Mouse (Mus musculus) adrenal gland, adult (tissue): ENCODE data around the gene Scimp.

Source experiments
- DNase-seq, 2 experiments: peaks; one replicate each; pipeline ENCODE4 v3.0.0; 2022 to 2023; ENCODE audit warnings: low spot score in 1 of 2; ENCODE audit not compliant: inconsistent age in 2 of 2

The Scimp gene

DNA sequence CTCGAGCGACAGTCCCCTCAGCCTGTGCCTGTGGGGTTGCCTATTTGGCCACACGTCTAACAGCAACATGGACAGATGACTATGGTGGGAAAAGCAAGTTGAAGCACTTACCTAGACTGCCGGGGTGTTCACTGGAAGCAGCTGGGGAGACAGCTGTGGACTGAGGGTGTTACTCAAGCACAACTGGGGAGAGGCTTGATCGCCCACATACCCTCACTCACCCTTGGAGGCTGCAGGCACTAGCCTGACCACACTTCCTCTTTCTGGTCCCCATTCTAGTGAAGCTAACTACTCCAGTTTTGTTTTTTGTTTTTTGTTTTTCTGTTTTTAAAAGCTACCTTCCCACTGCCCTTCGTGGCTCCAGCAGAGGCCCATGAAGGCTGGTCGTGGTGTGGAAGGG is at the start of gene Scimp:
TSS of gene Scimp (minus strand) at position 222 of the 400 bp plus-strand sequence.
- peak in 1 of 2 experiments; percentile 38 for DNase-seq

- DNase-seq: no peak
These were observed 48.0 kb upstream of the Scimp start for GRCm38 (mm10) chr11:70860371-70860770.

- DNase-seq: peak in 1 of 2 experiments; percentile 75
These were observed 33.6 kb upstream of the Scimp start for GRCm38 (mm10) chr11:70846029-70846428.

DNA sequence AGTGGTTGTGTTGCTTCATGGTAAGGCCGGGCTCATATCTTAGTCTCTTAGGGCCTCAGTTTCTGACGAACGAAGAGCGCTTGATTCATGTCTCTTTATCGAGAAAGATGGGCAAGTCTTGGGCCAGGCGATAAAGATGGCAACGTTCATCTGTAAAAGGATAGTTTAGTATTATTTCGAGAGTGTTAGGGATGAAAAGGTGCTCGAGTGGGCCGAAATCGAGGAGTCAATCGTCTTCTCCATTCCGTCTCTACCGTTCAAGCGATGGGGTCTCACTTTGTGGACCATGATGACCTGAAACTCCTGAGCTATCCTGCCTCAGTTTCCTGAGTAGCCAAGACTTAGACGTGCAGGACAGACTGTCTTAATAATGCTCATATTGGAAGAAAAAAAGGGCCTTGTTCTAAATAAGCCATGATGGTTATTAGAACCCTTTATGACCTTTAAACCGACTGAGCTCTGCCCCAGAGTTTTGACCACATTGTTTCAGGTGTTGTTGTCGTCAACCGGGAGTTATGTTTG is 33.1 kb upstream of the Scimp start:
- no peak for DNase-seq

DNA sequence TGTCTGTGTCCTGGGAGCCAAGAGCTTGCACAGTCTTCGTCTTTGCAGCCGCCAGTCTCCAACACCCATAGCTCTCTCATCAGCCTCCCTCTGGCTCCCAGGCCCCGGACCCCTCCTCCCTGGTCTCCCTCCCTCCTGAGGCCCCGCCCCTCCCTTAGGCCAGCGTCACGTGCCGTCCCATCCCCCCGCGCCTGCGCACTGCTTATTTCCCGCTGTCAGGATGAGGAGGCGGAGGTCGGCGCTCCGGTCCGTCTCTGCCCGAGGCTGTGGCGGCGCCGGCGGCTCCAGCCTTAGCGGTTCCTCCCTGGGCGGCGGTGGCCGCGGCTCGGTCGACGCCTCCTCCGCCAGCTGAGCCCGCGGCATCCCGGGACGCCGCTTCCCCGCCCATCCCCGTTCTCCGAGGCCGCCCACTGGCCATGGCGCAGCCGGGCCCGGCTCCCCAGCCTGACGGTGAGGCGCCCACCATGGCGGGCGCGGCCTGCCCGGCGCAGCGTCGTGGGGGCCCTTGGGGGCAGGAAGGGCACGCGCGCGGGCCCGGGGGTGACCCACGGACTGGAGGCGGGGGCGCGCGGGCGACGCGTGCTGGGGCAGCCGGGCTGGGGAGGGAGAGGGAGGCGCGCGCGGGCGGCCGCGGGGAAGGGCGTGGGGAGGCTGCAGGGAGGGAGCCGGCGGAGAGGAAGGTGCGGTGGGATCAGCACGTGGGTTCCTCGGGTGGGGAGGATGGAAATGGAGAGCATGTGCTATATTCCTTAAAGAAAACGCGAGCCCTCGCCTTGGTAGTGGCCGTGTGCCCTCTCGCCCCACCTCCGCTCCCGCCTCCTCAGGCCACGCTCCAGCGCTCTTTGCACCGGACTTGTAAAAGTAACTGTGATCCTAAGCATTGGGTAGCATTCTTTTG is 32.4 kb upstream of the Scimp start, which contains the start of gene Rabep1:
TSS of gene Rabep1 (plus strand) at position 220 of the 898 bp plus-strand sequence.
- DNase-seq: peak; percentile 96 to 99

DNA sequence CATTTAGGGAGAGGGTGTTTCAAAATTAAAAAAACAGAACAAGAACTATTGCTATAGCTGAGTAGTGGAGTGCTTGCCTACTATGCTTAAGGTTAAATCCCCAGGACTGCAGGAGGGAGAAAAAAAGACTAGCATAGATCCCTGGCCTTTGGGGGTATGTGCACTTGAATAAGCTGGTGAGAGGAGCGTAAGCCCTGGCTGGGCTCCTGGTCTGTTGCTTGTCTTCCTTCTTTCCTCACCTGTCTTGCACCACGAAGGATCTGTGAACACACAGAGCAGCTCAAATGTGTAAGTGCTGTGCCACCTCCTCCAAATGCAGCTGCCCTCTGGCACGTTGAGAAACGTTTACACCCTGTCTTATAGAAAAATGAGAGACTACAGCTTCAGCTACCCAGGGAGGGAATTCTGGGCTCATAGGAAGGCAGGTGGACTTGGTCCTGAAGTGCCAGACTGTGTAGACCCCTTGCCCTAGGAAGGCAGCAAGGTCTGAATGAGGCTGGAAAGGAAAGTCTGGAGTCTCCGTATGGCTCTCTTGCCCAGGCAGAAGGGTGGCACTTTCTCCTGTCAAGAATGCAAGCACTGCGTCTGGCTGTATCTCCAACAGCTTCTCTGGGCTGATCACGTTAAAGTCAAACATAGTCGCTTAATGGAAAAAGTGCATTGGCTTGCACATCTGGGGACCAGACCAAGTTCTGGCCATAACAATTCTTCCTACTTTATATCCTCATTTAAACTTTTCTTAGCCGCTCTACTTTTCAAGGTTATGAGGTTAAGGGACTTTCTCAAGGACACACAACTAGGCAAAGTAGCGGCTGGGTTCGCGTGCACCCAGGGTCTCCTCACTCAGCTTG is 31.5 kb upstream of the Scimp start:
- peak in 1 of 2 experiments; percentile 52 for DNase-seq

DNA sequence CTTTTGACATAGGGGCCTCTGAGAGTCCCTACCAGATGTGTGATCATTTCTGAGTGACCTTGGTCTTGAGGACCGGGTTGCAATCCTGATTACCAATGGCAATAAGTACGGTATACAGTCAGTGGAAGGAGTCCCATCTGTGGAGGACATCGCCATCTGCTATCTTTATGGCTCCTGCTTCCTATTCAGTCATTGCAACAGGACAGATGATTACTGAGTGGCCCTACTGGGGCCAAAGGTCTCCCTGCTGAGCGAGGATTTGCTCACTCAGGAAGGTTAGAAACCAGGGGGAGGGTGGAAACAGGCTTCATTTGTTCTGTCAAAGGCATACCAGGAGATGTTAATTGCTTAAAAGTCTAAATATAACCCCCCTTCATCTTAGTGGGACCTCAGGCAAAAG is 30.6 kb upstream of the Scimp start:
- DNase-seq: no peak

DNA sequence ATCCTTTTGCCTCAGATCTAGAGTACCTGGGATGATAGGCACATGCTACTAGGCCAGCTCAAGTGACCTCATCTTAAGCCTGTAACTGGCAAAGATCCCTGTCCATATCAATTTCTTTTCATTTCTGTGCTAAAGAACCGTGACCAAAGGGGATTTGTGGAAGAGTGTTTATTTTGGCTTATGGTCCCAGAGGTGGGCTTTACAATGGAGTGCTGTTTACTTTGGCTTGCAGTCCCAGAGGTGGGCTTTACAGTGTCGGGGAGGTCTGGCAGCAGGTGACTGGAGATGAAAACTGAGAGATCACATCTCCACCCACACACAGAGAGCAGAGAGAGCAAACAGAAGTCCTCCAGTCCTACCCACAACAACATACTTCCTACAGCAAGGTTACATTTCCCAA is 26.2 kb upstream of the Scimp start:
- no peak for DNase-seq

DNA sequence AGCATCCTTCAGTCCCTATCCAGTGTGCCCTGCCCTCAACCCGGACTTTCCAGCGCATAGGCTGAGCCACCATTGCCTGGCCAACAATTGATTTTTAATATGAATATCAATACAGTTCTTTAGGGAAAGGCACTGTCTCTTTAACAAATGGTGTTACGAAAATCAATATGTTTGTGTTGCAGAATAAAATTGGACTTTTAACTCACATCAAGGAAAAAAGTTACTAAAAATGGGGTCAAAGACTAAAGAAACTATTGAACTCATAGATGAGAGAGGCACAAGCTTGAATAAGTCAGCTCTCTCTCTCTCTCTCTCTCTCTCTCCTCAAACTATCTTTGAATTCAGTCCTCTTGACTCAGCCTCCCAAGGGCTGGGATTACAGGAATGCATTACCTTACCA is 24.6 kb upstream of the Scimp start:
- no peak for DNase-seq

DNA sequence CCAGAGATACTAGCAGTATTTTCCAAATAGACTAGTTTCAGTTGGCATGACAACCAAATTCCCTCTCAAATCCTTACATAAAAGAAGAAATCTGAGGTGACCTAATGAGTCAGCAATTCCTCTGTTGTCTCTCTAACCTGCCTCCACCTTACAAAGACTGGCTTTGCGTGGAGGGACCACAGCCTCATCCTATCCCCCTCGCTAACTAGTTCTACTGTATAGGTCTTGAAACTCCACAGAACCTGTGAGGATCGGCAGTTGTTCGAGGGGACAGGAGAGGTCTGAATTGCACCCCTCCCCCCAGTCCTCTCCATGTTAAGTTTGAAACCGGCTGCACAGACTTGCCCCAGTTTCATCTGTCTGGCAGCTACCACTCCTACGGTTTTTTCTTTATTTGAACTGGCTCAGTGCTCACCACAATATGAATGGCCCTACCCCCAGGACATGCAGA is 23.0 kb upstream of the Scimp start:
- DNase-seq: peak in 1 of 2 experiments; percentile 68

DNA sequence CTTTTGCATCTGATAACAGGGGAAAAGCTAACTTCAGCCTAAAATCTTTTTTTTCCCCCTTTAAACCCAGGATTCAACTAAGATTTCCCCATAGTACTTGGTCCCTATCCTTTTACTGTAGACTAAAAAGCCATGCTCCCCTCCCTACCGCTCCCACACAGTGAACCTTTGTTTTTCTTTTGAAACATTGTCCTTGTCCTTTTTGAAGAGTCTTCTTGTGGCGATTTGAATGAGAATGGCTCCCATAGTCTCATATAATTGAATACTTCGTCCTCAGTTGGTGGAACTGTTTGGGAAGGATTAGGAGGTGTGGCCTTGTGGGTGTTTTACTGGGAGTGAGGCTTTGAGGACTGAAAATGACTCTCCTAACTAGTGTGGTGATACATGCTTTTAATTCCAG is 21.4 kb upstream of the Scimp start:
- no peak for DNase-seq

DNA sequence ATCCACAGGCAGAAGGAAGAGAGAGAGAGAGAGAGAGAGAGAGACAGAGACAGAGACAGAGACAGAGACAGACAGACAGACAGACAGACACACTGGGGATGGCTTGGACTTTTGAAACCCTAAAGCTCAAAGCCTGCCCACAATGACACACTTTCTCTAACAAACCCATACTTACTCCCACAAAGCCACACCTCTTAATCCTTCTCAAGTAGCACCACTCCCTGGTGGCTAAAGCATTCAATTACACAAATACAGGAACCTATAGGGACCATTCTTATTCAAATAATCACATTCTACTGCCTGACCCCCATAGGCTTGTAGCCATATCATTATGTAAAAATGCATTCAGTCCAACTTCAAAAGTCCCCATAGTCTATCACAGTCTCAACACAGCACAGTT is 21.0 kb upstream of the Scimp start:
- DNase-seq: no peak

- no peak for DNase-seq
These were observed 18.8 kb upstream of the Scimp start for GRCm38 (mm10) chr11:70831201-70831600.

GRCm38 (mm10) chr11:70828975-70829615 is 16.7 kb upstream of the Scimp start:
- DNase-seq: no peak

DNA sequence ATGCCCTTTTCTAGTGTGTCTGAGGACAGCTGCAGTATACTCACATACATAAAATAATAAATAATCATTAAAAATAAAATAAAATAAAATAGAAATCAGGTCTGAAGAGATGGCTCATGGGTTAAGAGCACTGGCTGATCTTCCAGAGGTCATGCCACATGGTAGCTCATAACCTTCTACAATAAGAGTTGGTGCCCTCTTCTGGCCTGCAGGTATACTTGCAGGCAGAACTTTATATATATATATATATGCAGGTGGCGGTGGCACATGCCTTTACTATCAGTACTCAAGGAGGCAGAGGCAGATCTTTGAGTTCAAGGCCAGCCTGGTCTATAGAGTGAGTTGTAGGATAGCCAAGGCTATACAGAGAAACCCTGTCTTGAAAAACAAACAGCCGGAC is 13.8 kb upstream of the Scimp start:
- no peak for DNase-seq

GRCm38 (mm10) chr11:70821728-70822591 is 9.6 kb upstream of the Scimp start:
- peak; percentile 61 to 85 for DNase-seq

DNA sequence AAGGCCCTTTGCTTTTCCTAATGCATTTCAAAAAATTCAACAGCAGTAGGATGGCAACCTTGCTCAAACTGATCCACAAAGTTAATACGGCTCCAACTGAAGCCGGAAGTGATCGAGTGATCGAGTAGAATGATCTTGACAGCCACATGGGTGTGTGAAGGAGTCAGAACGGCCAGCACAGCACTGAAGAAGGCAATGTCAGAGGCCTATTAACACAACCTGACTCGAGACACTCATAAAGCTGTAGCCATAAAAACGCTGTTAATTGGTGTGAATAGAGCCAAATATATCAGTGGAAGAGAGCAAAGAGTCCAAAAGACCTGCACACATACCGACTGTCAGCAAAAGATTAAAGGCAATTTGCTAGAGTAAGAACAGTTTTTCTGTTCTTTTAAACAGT is 7.7 kb upstream of the Scimp start:
- DNase-seq: no peak

GRCm38 (mm10) chr11:70816770-70817169 is 4.4 kb upstream of the Scimp start:
- DNase-seq: no peak

- DNase-seq: peak; percentile 53 to 90
These were observed 3.2 kb upstream of the Scimp start for GRCm38 (mm10) chr11:70815498-70816078.

DNA sequence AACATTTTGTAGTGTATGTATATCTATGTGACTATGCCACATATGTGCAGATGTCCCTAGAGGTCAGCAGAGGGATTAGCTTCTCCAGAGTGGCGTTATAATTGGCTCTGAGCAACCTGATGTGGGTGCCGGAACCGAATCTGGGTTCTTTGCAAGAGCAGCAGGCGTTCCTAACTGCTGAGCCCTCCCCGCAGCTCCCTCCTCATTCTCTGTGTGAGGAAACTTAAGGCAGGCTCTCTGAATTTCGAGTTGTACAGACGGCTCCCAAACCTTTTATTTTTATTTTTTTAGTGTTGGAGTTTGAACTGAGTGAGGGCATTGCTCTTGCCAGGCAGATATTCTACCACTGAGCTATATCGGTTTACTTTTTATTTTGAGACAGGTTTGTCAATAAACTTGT is 2.7 kb upstream of the Scimp start:
- DNase-seq: no peak
